Mouse (Mus musculus) liver, embryonic 16.5 days (tissue): ENCODE data around the gene Ccl28. TPM values are rescaled to one million over a fixed set of nuclear protein-coding genes. Genes with fewer than 3 reads are reported as not detected.
"Not testable (repeated sequence)": the region's sequence is repeated elsewhere in the genome, so short reads cannot be mapped to it uniquely, and the experiment has no call there.

Experiments
- ATAC-seq: fragments of 200-750 bp; cut with Nextera tagmentation; 2 replicates; pipeline ENCODE4 v1.8.0; 2017; ENCODE audit warnings: low read depth, mild to moderate bottlenecking, moderate number of reproducible peaks, moderate library complexity
- H3K27ac ChIP-seq: fragments of 300-500 bp; sonication (generic); 2 replicates; pipeline ENCODE4 v1.5.1; 2014; ENCODE audit warnings: mild to moderate bottlenecking, low read length
- H3K27me3 ChIP-seq: fragments of 300-500 bp; sonication (generic); 2 replicates; pipeline ENCODE4 v1.6.1; 2014; ENCODE audit warnings: low read depth, low read length, mixed read lengths; ENCODE audit not compliant: control insufficient read depth, insufficient read depth
- H3K36me3 ChIP-seq: fragments of 300-500 bp; sonication (generic); 2 replicates; pipeline ENCODE4 v1.6.1; 2014; ENCODE audit warnings: mild to moderate bottlenecking; ENCODE audit not compliant: control insufficient read depth, insufficient read depth
- H3K4me1 ChIP-seq: fragments of 300-500 bp; sonication (generic); 2 replicates; pipeline ENCODE4 v1.6.1; 2014; ENCODE audit warnings: low read depth, low read length, mixed read lengths; ENCODE audit not compliant: control insufficient read depth
- H3K4me2 ChIP-seq: fragments of 300-500 bp; sonication (generic); 2 replicates; pipeline ENCODE4 v1.6.1; 2014; ENCODE audit warnings: low read depth, low read length, mixed read lengths
- H3K4me3 ChIP-seq: fragments of 300-500 bp; sonication (generic); 2 replicates; pipeline ENCODE4 v1.5.1; 2014; ENCODE audit warnings: low read depth, mild to moderate bottlenecking, low read length
- H3K9ac ChIP-seq: fragments of 300-500 bp; sonication (generic); 2 replicates; pipeline ENCODE4 v1.6.1; 2014; ENCODE audit warnings: low read depth, low read length
- H3K9me3 ChIP-seq: fragments of 300-500 bp; sonication (generic); replicated peaks from 2 replicates; pipeline ENCODE4 v1.6.1; 2016; ENCODE audit warnings: low read length; ENCODE audit not compliant: control insufficient read depth
- WGBS: fragments of 180-500 bp; shearing (Covaris S2); extraction: QIAGEN DNeasy Blood & Tissue Kit; methylation state at CpG from one replicate; pipeline ENCODE4 v1.1.7; 2014; ENCODE audit not compliant: insufficient replicate concordance; 5-methylcytosine and 5-hydroxymethylcytosine counted together
- polyA plus RNA-seq: library from polyadenylated mRNA; unstranded; fragments of >200 nt; fragmentation: Nextera tagmentation; extraction: Ambion mirVana; gene quantifications from 2 replicates; pipeline ENCODE4 v1.2.1, GENCODE M21; 2015

Gene Ccl28
- polyA plus RNA-seq, 1 experiment from 2014 or later, result not detected

GRCm38 (mm10) chr13:119691958-119692357 is 68.3 kb downstream of the Ccl28 start:
- H3K4me1 ChIP-seq, H3K9me3 ChIP-seq, H3K36me3 ChIP-seq, H3K27me3 ChIP-seq, H3K9ac ChIP-seq, H3K27ac ChIP-seq, ATAC-seq: not testable (repeated sequence)
- Histone ChIP-seq H3K4me2 (peak overlapping the region; percentile 83; the same call in 1 of the 2 replicates), H3K4me3 (peak overlapping the region; percentile 34)
- 60% methylated on average over 3 of the region's 3 CpGs for WGBS

GRCm38 (mm10) chr13:119695676-119696075 is 72.1 kb downstream of the Ccl28 start:
- no peak overlapping the region for H3K27ac ChIP-seq
- no peak overlapping the region for H3K9ac ChIP-seq
- ATAC-seq, result no peak
- no peaks in the 10 kb centered on the region for H3K9me3 ChIP-seq
- H3K4me1 ChIP-seq, result peaks cover 5% of the 10 kb centered on the region
- WGBS, result 64% methylated on average over 4 of the region's 4 CpGs
- no peak overlapping the region for H3K4me2 ChIP-seq
- H3K27me3 ChIP-seq, result no peaks in the 10 kb centered on the region
- H3K4me3 ChIP-seq, result no peak overlapping the region
- 0 out of 2 replicates have a peak, but pooled peaks cover under 1% of the 10 kb centered on the region for H3K36me3 ChIP-seq

- Histone ChIP-seq H3K4me3 (no peak overlapping the region), H3K9ac (no peak overlapping the region), H3K27ac (no peak overlapping the region), H3K9me3 (no peaks in the 10 kb centered on the region), H3K4me2 (no peak overlapping the region), H3K36me3 (peaks cover 4% of the 10 kb centered on the region), H3K27me3 (no peaks in the 10 kb centered on the region), H3K4me1 (peaks cover 1% of the 10 kb centered on the region; the same call in 1 of the 2 replicates)
- ATAC-seq, result no peak
- 54% methylated on average over 1 of the region's 1 CpGs for WGBS
Measured at GRCm38 (mm10) chr13:119696496-119696895, 72.9 kb downstream of the Ccl28 start.

GRCm38 (mm10) chr13:119698436-119698835 is 74.8 kb downstream of the Ccl28 start:
- WGBS, result 72% methylated on average over 4 of the region's 4 CpGs
- Histone ChIP-seq H3K4me3 (no peak overlapping the region), H3K36me3 (peaks cover 7% of the 10 kb centered on the region), H3K4me2 (no peak overlapping the region), H3K9me3 (no peaks in the 10 kb centered on the region), H3K9ac (no peak overlapping the region), H3K4me1 (no peaks in the 10 kb centered on the region; the same call in 1 of the 2 replicates), H3K27me3 (no peaks in the 10 kb centered on the region), H3K27ac (no peak overlapping the region)
- peak; percentile 83 for ATAC-seq

Other genes with a start within 250 kb of the Ccl28 start
- 15.3 and 20.1 TPM in 2 replicates for gene Paip1, start 195.2 kb upstream of the Ccl28 start, polyA plus RNA-seq
- gene 4833420G17Rik, start 161.1 kb upstream of the Ccl28 start, polyA plus RNA-seq, result 19.8 and 22.2 TPM in 2 replicates
- gene Tmem267, start 135.8 kb upstream of the Ccl28 start, polyA plus RNA-seq, result 0.33 and 0.35 TPM in 2 replicates
- 0.13 and 0.25 TPM in 2 replicates for gene 3110070M22Rik, start 135.4 kb upstream of the Ccl28 start, polyA plus RNA-seq
- 208 and 215 TPM in 2 replicates for gene Hmgcs1, start 66.6 kb downstream of the Ccl28 start, polyA plus RNA-seq
- 0.06 and 0.12 TPM in 2 replicates for gene Nim1k, start 132.1 kb downstream of the Ccl28 start, polyA plus RNA-seq
- 10.0 and 11.0 TPM in 2 replicates for gene Zfp131, start 167.1 kb downstream of the Ccl28 start, polyA plus RNA-seq
- gene AF067063, start 206.4 kb downstream of the Ccl28 start, polyA plus RNA-seq, result not detected in 2 replicates
- not detected in 2 replicates for gene D13Ertd608e, start 212.2 kb downstream of the Ccl28 start, polyA plus RNA-seq